Mouse (Mus musculus) limb, embryonic 11.5 days (tissue): ENCODE data around the gene Ankrd17. TPM values are rescaled to one million over a fixed set of nuclear protein-coding genes. Genes with fewer than 3 reads are reported as not detected.

ENCODE experiments used
- ATAC-seq: fragments of 200-750 bp; cut with Nextera tagmentation; 2 replicates; pipeline ENCODE4 v1.8.0; 2017; ENCODE audit warnings: low read depth; ENCODE audit not compliant: insufficient number of reproducible peaks, low FRiP score, low TSS enrichment
- DNase-seq: peaks from one replicate; pipeline ENCODE4 v3.0.0-alpha.2; 2015; ENCODE audit warnings: low spot score
- H3K27ac ChIP-seq: fragments of 300-500 bp; sonication (generic); replicated peaks from 2 replicates; pipeline ENCODE4 v1.5.1; 2014; ENCODE audit warnings: low read depth, mild to moderate bottlenecking, low read length
- H3K27me3 ChIP-seq: fragments of 300-500 bp; sonication (generic); 2 replicates; pipeline ENCODE4 v1.6.1; 2014; ENCODE audit warnings: mild to moderate bottlenecking, low read length, mixed read lengths; ENCODE audit not compliant: control insufficient read depth, insufficient read depth
- H3K36me3 ChIP-seq: fragments of 300-500 bp; sonication (generic); 2 replicates; pipeline ENCODE4 v1.6.1; 2014; ENCODE audit warnings: mild to moderate bottlenecking, low read length, moderate library complexity, mixed read lengths; ENCODE audit not compliant: control insufficient read depth, insufficient read depth
- H3K4me1 ChIP-seq: fragments of 300-500 bp; sonication (generic); 2 replicates; pipeline ENCODE4 v1.6.1; 2014; ENCODE audit warnings: low read length, mixed read lengths; ENCODE audit not compliant: control insufficient read depth, insufficient read depth
- H3K4me2 ChIP-seq: fragments of 300-500 bp; sonication (generic); 2 replicates; pipeline ENCODE4 v1.6.1; 2014; ENCODE audit warnings: low read depth, mild to moderate bottlenecking, moderate library complexity; ENCODE audit not compliant: severe bottlenecking
- H3K4me3 ChIP-seq: fragments of 300-500 bp; sonication (generic); 2 replicates; pipeline ENCODE4 v1.5.1; 2014; ENCODE audit warnings: low read depth, low read length
- H3K9ac ChIP-seq: fragments of 300-500 bp; sonication (generic); 2 replicates; pipeline ENCODE4 v1.6.1; 2014; ENCODE audit warnings: mild to moderate bottlenecking, low read length
- H3K9me3 ChIP-seq: fragments of 300-500 bp; sonication (generic); 2 replicates; pipeline ENCODE4 v1.6.1; 2016; ENCODE audit warnings: low read length; ENCODE audit not compliant: control insufficient read depth
- WGBS: fragments of 180-500 bp; shearing (Covaris S2); extraction: QIAGEN DNeasy Blood & Tissue Kit; methylation state at CpG from one replicate; pipeline ENCODE4 v1.1.7; 2014; 5-methylcytosine and 5-hydroxymethylcytosine counted together
- polyA plus RNA-seq: library from polyadenylated mRNA; unstranded; fragments of >200 nt; fragmentation: Nextera tagmentation; extraction: Ambion mirVana; gene quantifications from 2 replicates; pipeline ENCODE4 v1.2.1, GENCODE M21; 2014

Gene Ankrd17
- polyA plus RNA-seq, 1 experiment from 2014 or later: 33.3 TPM

GRCm38 (mm10) chr5:90223534-90224381 lies 142.6 kb downstream of the Ankrd17 start, which contains the start of gene Cox18:
Cox18 (minus strand) TSS chr5:90224001.
- Histone ChIP-seq H3K36me3 (peaks cover under 1% of the 10 kb centered on the region; the same call in 1 of the 2 replicates), H3K27ac (peak within 1 kb of the TSS; percentile 79), H3K4me3 (peak within 1 kb of the TSS; percentile 84), H3K4me2 (peak within 1 kb of the TSS; percentile 75), H3K4me1 (peaks cover 7% of the 10 kb centered on the region; the same call in 1 of the 2 replicates), H3K9me3 (no peaks in the 10 kb centered on the region), H3K9ac (peak within 1 kb of the TSS; percentile 79), H3K27me3 (no peaks in the 10 kb centered on the region)
- peak; percentile 98 for DNase-seq
- WGBS: under 1% methylated on average over 62 of the region's 62 CpGs
- peak; percentile 98 for ATAC-seq

GRCm38 (mm10) chr5:90222937-90223336 lies 143.4 kb downstream of the Ankrd17 start:
- ATAC-seq (no peak), DNase-seq (no peak)
- WGBS: 29% methylated on average over 3 of the region's 3 CpGs
- Histone ChIP-seq H3K9me3 (no peaks in the 10 kb centered on the region), H3K36me3 (peaks cover 2% of the 10 kb centered on the region; the same call in 1 of the 2 replicates), H3K4me1 (peaks cover 7% of the 10 kb centered on the region; the same call in 1 of the 2 replicates), H3K9ac (peak overlapping the region; percentile 79), H3K4me3 (peak overlapping the region; percentile 84), H3K4me2 (peak overlapping the region; percentile 75), H3K27me3 (no peaks in the 10 kb centered on the region), H3K27ac (no peak overlapping the region)

DNA sequence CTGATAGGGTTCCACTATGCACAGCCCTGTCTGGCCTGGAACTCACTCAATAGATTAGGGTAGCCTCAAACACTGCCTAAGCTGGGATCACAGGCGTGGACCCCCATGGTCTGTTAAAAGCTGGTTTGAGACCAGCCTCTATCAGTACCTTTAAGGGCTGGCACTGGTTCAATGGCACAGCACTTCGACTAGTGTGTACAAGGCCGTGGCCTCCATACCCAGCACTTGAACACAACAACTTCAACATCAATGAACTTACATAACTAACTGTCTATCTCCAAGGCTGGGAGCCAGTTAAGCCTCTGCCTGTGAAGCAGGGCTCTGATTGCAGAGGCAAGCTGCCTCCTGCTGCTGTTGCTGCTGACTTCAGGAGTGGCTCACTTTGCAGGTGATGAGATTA lies 148.6 kb downstream of the Ankrd17 start:
- Histone ChIP-seq H3K36me3 (peaks cover 2% of the 10 kb centered on the region; the same call in 1 of the 2 replicates), H3K4me2 (no peak overlapping the region), H3K27ac (no peak overlapping the region), H3K4me3 (no peak overlapping the region), H3K9me3 (no peaks in the 10 kb centered on the region), H3K4me1 (peaks cover 3% of the 10 kb centered on the region; the same call in 1 of the 2 replicates), H3K27me3 (no peaks in the 10 kb centered on the region), H3K9ac (no peak overlapping the region)
- WGBS: 95% methylated on average over 3 of the region's 3 CpGs
- ATAC-seq (no peak), DNase-seq (no peak)

DNA sequence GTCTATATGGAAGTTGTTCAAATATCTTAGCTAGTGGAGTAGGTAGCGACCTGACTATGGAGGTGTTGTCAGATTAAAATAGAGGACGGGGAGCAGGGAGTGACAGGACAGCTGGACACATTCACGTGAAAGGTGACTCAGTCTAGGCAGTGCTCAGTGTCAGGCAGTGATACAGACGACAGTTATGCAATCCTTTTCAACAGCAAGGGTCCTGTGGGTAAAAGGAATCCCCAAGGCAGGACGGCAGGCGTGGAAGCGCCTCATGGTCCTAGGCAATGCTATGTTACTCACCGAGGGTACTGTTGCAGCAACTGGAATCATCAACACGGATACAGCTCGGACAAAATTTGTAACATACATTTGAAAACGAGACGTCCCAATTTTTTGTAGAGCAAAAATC lies 149.2 kb downstream of the Ankrd17 start:
- Histone ChIP-seq H3K9ac (no peak overlapping the region), H3K4me2 (no peak overlapping the region), H3K27ac (no peak overlapping the region), H3K4me3 (no peak overlapping the region), H3K4me1 (no peaks in the 10 kb centered on the region), H3K27me3 (no peaks in the 10 kb centered on the region), H3K36me3 (peaks cover 2% of the 10 kb centered on the region; the same call in 1 of the 2 replicates), H3K9me3 (no peaks in the 10 kb centered on the region)
- DNase-seq (no peak), ATAC-seq (no peak)
- WGBS: 93% methylated on average over 12 of the region's 12 CpGs

GRCm38 (mm10) chr5:90213356-90213755 lies 153.0 kb downstream of the Ankrd17 start:
- WGBS: 97% methylated on average over 12 of the region's 12 CpGs
- no peaks in the 10 kb centered on the region for H3K9me3 ChIP-seq
- no peak overlapping the region for H3K9ac ChIP-seq
- ATAC-seq: no peak
- no peak overlapping the region for H3K4me3 ChIP-seq
- no peak overlapping the region for H3K4me2 ChIP-seq
- H3K36me3 ChIP-seq: no peaks in the 10 kb centered on the region; the same call in 1 of the 2 replicates
- H3K27me3 ChIP-seq: no peaks in the 10 kb centered on the region
- DNase-seq: no peak
- no peak overlapping the region for H3K27ac ChIP-seq
- no peaks in the 10 kb centered on the region for H3K4me1 ChIP-seq

- no peaks in the 10 kb centered on the region for H3K36me3 ChIP-seq
- WGBS: 28% methylated on average over 5 of the region's 5 CpGs
- H3K4me2 ChIP-seq: no peak overlapping the region
- no peaks in the 10 kb centered on the region for H3K4me1 ChIP-seq
- peak; percentile 47 for DNase-seq
- no peaks in the 10 kb centered on the region for H3K9me3 ChIP-seq
- no peaks in the 10 kb centered on the region for H3K27me3 ChIP-seq
- no peak overlapping the region for H3K27ac ChIP-seq
- no peak for ATAC-seq
- H3K9ac ChIP-seq: no peak overlapping the region
- H3K4me3 ChIP-seq: no peak overlapping the region
Observed at GRCm38 (mm10) chr5:90203168-90203567, 163.2 kb downstream of the Ankrd17 start.

- Histone ChIP-seq H3K4me2 (no peak overlapping the region), H3K4me1 (no peaks in the 10 kb centered on the region), H3K9me3 (no peaks in the 10 kb centered on the region), H3K27ac (no peak overlapping the region), H3K4me3 (no peak overlapping the region), H3K9ac (no peak overlapping the region), H3K36me3 (no peaks in the 10 kb centered on the region), H3K27me3 (no peaks in the 10 kb centered on the region)
- WGBS: 79% methylated on average over 9 of the region's 9 CpGs
- no peak for DNase-seq
- ATAC-seq: no peak
Observed at GRCm38 (mm10) chr5:90202447-90203117, 163.8 kb downstream of the Ankrd17 start.

- no peak overlapping the region for H3K4me3 ChIP-seq
- no peak overlapping the region for H3K9ac ChIP-seq
- no peaks in the 10 kb centered on the region for H3K4me1 ChIP-seq
- ATAC-seq (no peak), DNase-seq (no peak)
- H3K27me3 ChIP-seq: no peaks in the 10 kb centered on the region
- no peaks in the 10 kb centered on the region for H3K9me3 ChIP-seq
- no peak overlapping the region for H3K4me2 ChIP-seq
- H3K36me3 ChIP-seq: no peaks in the 10 kb centered on the region
- 52% methylated on average over 16 of the region's 16 CpGs for WGBS
- no peak overlapping the region for H3K27ac ChIP-seq
Observed at GRCm38 (mm10) chr5:90199922-90200632, 166.3 kb downstream of the Ankrd17 start.
